Mouse (Mus musculus): ENCODE data around the gene Polr2h.
"Not testable (repeated sequence)": the region's sequence is repeated elsewhere in the genome, so short reads cannot be mapped to it uniquely, and the experiment has no call there.

The Polr2h gene

GRCm38 (mm10) chr16:20717181-20717977 is at the start of gene Polr2h, which contains the start of gene Clcn2:
Gene Polr2h, plus strand, starts transcription at chr16:20717665.
Gene Clcn2, minus strand, starts transcription at chr16:20717746.
- DNase-seq (ENCODE audit: low spot score) = peak; percentile 97

- not testable (repeated sequence) for DNase-seq (ENCODE audit: low spot score)
Observed at GRCm38 (mm10) chr16:20668013-20668412, 49.5 kb upstream of the Polr2h start, which contains the start of gene Eif4g1. Gene Eif4g1, plus strand, starts transcription at chr16:20668313.

DNA sequence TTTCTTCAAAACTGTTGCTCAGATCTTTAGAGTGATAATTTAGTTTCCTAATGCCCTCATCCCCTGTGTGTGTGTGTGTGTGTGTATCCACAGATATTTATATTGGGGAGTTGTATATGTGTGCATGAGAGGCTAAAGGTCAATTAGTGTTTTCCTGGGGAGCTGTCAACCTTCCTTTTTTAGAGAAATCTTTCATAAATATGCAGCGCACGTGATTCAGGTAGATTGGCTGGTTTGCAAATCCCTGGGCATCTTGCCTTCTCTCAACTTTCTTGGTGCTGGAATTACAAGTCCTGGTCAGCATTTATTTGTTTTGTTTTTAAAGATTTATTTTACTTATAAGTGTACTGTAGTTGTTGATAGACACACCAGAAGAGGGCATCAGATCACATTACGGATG is 47.2 kb upstream of the Polr2h start:
- no peak for DNase-seq (ENCODE audit: low spot score)

- no peak for DNase-seq (ENCODE audit: low spot score)
Observed at GRCm38 (mm10) chr16:20671886-20672285, 45.6 kb upstream of the Polr2h start.

- DNase-seq (ENCODE audit: low spot score) = peak; percentile 94
Observed at GRCm38 (mm10) chr16:20672500-20672902, 45.0 kb upstream of the Polr2h start.

DNA sequence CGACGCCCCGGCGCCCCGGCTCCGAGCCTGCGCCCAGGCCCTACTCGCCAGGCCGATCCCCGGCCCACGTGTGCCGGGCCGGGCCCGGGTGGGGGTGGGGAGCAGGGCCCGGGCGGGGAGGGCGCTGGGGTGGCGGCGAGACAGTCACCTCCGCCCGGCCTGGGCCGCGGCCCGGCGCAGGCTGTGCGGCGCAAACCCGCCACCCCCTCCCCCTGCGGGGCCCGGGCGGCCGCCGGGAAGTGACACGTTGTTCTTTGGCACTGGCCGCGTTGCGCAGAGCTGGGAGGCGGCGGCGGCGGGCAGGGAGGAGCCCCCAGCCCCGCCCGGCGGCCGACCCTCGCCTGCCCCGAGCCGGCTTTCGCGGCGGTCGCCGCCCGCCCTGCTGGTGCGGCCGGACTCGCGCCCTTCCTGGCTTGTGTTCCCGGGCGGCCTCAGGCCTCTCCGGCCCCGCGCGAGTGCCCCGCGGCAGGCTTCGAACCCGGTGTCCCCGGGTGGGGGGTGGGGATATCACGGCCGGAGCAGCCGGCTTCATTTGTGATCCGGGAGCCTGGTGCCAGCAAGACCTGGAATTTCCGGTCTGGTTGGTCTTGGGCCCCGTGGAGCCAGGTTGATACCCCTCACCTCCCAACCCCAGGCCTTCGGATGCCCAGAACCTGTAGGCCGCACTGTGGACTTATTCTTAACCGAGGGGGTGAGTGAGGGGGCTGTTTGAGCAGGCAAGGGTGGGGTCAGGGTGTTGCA is 44.3 kb upstream of the Polr2h start:
- DNase-seq (ENCODE audit: low spot score) = peak; percentile 42

DNA sequence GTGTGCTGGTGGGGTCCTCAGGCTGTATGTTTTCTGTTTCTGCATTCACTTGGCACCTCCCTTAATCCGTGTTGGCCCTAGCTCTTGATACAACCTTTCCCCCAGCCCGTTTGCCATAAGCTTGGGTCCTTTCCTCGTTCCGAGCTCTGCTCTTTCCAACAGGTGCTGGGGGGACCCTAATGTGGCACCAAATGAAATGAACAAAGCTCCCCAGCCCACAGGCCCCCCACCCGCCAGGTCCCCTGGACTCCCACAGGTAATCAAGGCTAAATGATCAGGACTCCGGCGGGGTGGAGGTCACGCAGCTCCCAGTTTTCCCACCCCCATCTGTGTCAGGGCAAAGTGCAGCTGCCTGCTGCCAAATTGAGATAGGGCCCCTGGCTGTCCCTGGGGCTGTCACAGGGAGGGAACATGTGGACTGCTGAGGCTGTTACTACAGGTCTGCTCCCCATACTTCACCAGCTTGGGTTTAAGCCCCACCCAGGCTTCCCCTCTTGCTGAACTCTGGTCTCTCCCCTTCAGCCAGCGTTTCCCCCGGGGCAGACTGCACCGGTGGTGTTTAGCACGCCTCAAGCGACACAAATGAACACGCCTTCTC is 43.7 kb upstream of the Polr2h start:
- DNase-seq (ENCODE audit: low spot score) = no peak

GRCm38 (mm10) chr16:20675213-20675612 is 42.3 kb upstream of the Polr2h start:
- no peak for DNase-seq (ENCODE audit: low spot score)

DNA sequence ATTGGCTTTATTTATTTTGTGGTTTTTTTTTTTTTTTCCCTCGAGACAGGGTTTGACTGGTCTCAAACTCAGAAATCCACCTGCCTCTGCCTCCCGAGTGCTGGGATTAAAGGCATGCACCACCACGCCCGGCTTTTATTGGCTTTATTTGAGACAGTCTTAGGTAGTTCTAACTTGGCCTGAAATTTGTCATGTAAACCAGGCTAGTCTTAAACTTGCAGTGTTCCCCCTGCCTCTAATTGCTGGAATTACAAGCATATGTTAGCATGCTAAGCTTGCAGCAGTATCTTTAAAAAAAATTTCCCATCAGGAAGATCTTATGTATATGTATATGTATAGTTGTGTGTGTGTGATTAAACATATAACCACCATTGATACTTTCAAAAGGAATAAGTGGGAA is 40.8 kb upstream of the Polr2h start:
- no peak for DNase-seq (ENCODE audit: low spot score)

DNA sequence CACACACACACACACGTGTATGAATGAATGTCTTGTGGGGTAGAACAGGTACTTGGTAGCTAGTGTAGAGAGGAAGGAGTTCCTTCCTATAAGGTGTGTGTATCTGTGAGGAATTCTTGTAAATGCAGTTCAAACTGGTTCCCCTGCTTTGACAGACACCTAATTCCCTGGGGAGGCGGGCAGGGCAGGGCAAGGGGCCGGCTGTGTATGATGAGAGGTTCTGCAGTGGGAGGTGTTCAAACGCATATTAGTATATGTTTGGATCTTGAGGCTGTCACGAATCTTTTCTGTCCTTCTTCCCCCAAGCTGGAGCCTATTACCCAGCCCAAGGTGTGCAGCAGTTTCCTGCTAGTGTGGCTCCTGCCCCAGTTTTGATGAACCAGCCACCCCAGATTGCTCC is 40.1 kb upstream of the Polr2h start:
- no peak for DNase-seq (ENCODE audit: low spot score)

DNA sequence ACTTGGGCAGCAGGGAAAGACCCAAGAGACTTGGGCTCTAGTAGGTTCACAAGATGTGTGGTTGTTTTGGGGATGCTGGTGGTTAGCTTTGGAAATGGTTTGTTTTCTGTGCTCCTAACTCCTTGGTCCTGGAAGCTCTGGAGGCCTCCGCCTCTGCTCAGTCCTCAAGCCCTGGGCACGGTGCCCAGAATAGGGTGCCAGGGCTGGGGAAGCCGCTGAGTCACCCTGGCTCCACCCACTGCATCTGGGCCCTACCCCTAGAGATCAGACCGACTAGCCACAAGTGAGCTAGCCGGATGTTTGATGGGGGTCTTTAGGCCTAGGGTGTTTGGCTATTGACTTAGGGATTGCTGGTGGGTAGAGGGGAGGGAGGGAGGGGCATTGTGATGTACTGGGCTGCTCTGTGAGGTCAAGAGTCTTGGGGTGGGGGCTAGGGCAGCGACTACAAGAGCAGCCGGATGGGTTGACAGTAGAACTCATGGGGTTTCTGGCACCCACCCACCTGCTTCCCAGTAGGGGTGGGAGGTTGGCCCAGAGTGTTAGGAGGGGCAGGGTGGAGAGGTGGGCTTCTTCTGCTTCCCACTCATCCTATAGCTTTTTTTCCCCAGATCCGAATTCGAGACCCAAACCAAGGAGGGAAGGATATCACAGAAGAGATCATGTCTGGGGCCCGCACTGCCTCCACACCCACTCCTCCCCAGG is 39.3 kb upstream of the Polr2h start:
- peak; percentile 52 for DNase-seq (ENCODE audit: low spot score)

DNA sequence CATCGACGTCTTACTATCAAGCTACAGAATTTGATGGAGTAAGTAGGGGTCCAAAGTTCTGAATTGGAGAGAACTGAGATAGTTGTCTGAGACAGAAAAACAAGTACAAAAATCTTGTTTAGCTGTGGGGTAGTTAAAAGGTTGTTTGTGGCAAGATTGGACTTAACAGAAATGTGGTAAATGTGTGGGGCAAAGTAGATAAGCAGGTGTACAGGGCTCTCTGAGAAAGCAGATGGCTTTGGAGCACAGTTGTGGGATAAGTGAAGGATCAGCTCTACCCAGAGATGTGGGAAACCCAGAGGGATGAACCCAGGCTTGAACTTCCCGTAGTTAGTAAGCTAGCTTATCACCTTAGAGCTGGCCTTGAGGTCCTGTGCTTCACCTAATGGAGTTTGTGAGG is 26.7 kb upstream of the Polr2h start:
- DNase-seq (ENCODE audit: low spot score) = no peak

DNA sequence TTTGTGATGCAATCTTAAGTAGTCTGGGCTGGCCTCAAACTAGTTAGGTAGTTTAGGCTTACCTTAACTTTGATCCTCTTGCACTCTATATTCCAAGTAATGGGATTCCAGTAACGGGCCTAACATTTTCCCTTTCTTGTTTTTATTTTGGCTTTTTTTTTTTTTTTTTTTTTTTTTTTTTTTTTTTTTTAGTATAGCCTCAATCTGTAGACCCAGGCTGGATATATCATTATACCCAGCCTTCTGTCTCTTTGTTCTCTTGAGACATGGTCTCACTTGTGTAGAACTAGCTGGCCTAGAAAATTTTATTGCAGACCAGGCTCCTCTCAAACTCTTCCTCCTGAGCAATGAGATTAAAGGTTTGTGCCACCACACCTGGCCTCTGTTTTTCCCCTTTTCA is 25.8 kb upstream of the Polr2h start:
- DNase-seq (ENCODE audit: low spot score) = no peak

DNA sequence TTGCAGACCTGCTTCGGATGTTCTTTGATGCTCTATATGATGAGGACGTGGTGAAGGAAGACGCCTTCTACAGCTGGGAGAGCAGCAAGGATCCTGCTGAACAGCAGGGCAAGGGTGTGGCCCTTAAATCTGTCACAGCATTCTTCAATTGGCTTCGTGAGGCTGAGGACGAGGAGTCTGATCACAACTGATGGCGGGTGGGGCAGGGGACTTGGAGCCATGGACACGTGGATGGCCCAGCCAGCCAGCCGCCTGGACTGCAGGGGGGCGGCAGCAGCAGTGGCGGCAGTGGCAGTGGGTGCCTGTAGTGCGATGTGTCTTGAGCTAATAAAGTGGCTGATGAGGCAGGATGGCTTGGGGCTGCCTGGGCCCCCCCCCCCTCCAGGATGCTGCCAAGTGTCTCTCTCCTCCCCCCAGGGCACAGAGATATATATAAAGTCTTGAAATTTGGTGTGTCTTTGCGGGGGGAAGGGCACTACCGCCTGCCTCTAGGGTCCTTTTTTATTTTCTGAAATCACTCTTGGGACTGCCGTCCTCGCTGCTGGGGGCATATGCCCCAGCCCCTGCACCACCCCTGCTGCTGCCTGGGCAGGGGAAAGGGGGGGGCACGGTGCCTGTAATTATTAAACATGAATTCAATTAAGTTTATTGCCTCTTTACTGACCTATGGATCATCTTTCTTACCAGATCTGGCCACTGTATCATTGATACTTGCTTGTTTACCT is 25.1 kb upstream of the Polr2h start:
- no peak for DNase-seq (ENCODE audit: low spot score)

DNA sequence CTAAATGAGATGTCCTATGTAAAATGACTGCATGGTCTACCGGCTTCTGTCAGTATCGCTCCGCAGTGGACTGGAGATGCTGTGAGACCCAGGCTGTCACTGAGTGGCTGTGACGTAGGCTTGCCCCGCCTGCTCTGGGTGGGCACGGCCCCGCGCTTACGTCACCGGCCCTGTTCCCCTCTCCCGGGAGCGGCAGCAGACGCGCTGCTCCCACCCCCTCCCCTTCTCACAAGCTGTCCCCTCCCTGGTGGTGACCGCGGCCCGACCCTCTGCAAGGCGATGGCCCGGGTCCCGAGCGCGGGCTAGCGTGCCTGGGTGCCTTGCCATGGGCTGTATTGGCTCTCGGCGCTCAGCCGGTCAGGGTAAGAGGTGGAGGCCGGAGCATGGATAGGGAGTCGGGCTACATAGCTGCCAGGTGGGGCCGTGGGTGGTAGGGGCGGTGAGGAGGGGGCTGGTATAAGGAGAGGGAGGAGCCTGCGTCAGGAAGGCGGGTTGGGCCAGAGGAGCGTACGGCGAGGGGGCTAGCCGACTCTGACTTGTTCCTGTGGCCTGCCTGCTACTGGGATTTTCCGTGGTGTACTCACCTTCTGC is 24.3 kb upstream of the Polr2h start, which contains the start of gene Fam131a:
Fam131a (plus strand) TSS at position 131 of the 591 bp plus-strand sequence.
- DNase-seq (ENCODE audit: low spot score) = peak; percentile 78

DNA sequence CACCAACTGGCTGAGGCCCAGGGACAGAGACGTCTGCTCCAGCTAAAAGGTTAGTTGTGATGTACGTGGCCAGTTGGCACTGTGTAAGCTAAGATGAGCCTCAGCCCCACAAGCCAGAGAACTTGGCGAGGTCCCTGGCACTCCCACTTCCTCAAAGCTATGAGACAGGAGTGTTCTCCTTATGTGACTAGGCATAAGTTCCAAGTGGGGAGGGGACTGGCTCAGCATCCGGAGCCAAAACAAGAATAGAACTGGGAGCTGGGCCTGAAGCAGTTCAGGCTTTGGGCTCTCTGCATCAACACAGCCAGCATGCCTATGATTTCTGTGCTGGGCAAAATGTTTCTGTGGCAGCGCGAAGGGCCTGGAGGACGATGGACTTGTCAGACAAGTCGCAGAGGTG is 22.7 kb upstream of the Polr2h start:
- DNase-seq (ENCODE audit: low spot score) = no peak

- DNase-seq (ENCODE audit: low spot score) = peak; percentile 87
Observed at GRCm38 (mm10) chr16:20695622-20696323, 21.7 kb upstream of the Polr2h start.

DNA sequence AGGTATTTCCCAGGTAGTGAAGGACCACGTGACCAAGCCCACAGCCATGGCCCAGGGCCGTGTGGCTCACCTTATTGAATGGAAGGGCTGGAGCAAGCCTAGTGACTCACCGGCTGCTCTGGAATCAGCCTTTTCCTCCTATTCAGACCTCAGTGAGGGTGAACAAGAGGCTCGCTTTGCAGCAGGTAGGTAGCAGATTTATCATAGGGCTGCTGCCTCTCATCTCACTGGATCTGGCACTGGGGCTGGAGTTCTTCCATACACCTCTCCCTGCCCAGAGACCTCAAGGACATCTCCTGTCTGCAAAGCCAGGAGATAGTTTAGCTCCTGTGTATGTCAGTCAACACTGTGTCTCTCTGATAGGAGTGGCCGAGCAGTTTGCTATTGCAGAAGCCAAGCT is 18.2 kb upstream of the Polr2h start:
- no peak for DNase-seq (ENCODE audit: low spot score)

DNA sequence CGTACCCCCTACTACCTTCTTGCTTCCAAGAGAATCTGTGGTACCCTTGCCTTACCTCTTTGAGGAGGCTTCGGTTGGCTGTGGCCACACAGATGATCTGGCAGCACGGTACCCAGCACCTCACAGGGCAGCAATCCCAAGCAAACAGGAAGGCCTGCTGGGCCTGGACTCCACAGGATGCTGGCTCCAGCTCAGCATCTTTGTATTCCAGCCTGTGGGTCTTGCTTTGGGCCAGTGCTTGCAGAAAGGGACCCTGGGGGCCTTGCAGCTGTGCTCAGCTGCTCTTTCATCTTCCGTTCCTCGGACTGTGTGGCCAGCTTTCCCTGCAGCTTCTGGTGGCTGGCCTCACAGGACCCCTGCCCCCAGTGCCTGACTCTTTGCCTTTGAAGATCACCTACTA is 17.4 kb upstream of the Polr2h start:
- DNase-seq (ENCODE audit: low spot score) = no peak

DNA sequence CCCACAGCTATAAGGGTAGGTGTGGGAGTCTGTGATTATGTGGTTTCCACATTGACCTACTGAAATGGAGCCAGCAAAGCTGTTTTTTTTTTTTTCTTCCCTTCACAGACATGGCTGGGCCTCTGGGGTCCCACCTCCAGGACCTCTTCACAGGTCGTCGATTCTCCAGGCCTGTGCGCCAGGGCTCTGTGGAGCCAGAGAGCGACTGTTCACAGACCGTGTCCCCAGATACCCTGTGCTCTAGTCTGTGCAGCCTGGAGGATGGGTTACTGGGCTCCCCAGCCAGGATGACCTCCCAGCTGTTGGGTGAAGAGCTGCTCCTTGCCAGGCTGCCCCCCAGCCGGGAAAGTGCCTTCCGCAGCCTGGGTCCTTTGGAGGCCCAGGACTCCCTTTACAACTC is 16.1 kb upstream of the Polr2h start:
- DNase-seq (ENCODE audit: low spot score) = no peak
